Mouse (Mus musculus): ENCODE measurements at regions not wholly inside any gene's neighbourhood (a gene's known extent, or its start where the extent isn't known, plus 50 kb on each side); places are given as distances from the start of the nearest gene placed in this dataset.
A peak's percentile ranks its signal among the peaks of the same experiment; 100 is the strongest.

DNA sequence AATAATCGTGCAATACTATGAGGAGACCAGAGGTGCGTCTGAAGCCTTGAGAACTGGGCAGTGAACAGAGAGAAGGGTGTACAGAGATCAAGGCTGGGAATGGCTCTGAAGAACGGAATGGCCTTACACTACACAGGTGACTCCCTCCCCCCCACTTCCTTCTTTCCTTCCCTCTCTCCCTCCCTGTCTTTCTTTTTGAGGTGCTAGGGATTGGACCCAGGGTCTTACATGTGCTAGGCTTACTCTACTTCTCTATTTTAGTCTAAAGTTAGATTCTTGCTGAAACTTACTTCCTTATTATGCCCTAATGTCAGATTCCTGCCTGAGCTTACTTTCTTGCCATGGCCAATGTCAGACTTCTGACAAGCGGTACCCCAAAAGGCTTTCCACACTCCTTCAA is 176.2 kb upstream of the Gadl1 start:
- ATAC-seq (replicated peaks in 1 of 2; ENCODE audit: insufficient read depth in 1 of 2, low FRiP score in 2 of 2, low TSS enrichment in 1 of 2, low read depth in 1 of 2, poor library complexity in 2 of 2, severe bottlenecking in 2 of 2) = no peak; a peak in 1 of 4 replicates

DNA sequence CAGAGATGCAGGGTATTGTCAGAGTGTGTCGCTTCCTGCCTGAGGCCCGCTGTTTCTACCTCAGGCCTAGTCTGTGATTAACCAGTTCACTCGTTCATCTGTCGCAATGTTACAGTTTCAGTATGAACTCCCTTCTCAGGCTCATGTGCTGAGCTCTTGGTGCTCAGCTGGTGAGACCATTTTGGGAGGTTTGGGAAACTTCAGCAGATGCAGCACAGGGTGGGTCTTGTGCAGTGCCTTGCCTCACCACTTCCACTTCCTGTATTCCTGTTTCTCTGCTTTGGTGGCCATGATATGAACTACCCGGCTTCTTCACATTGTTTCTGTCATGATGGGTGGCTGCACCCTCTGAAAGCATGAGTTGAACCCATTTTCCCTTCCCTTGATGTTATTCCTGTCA is 169.3 kb upstream of the Gadl1 start:
- no peak for ATAC-seq (replicated peaks in 1 of 2; ENCODE audit: insufficient read depth in 1 of 2, low FRiP score in 2 of 2, low TSS enrichment in 1 of 2, low read depth in 1 of 2, poor library complexity in 2 of 2, severe bottlenecking in 2 of 2)

- ATAC-seq (replicated peaks in 1 of 2; ENCODE audit: insufficient read depth in 1 of 2, low FRiP score in 2 of 2, low TSS enrichment in 1 of 2, low read depth in 1 of 2, poor library complexity in 2 of 2, severe bottlenecking in 2 of 2) = peak; percentile 88 to 91
Observed at GRCm38 (mm10) chr9:115746436-115746835, 162.8 kb upstream of the Gadl1 start.

DNA sequence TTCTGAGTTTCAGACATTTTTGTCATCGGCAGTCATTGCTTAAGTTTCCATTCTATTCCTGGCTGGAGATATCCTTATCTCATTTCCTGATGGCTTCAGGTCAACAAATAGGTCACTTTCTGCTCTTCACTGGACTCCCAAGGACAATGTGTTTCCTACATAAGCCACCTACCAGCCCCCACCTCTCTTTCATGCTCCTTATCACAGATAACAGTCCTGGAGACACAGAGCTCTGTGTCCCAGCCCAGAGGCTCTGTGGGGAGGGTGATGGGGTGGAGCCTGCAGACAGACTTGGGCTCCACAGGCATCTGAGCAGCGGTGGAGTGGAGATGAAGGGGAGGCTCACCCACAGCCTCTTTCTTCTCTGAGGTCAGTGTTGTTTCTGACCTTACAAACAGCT is 148.8 kb upstream of the Gadl1 start:
- no peak for ATAC-seq (replicated peaks in 1 of 2; ENCODE audit: insufficient read depth in 1 of 2, low FRiP score in 2 of 2, low TSS enrichment in 1 of 2, low read depth in 1 of 2, poor library complexity in 2 of 2, severe bottlenecking in 2 of 2)

DNA sequence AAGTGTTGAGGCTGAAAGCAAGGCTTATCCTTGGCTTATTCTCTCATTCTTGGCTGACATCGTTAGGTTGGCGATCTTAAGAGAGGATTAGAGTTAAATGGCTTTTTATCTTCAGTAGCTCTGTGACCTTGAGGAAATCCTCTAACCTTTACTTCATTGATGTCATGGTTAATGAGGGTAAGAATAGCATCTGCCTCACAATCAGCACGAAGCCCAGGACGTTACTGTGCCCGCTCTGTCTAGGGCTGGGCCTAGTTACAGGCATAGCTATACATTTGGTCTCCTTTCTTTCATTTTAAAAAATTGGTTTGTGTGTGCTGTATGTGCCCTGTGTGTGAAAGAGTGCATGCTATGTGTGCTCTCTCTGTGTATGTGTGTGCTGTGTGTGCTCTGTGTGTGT is 145.1 kb upstream of the Gadl1 start:
- no peak for ATAC-seq (replicated peaks in 1 of 2; ENCODE audit: insufficient read depth in 1 of 2, low FRiP score in 2 of 2, low TSS enrichment in 1 of 2, low read depth in 1 of 2, poor library complexity in 2 of 2, severe bottlenecking in 2 of 2)

- no peak for ATAC-seq (replicated peaks in 1 of 2; ENCODE audit: insufficient read depth in 1 of 2, low FRiP score in 2 of 2, low TSS enrichment in 1 of 2, low read depth in 1 of 2, poor library complexity in 2 of 2, severe bottlenecking in 2 of 2)
Observed at GRCm38 (mm10) chr9:115766471-115766870, 142.8 kb upstream of the Gadl1 start.

DNA sequence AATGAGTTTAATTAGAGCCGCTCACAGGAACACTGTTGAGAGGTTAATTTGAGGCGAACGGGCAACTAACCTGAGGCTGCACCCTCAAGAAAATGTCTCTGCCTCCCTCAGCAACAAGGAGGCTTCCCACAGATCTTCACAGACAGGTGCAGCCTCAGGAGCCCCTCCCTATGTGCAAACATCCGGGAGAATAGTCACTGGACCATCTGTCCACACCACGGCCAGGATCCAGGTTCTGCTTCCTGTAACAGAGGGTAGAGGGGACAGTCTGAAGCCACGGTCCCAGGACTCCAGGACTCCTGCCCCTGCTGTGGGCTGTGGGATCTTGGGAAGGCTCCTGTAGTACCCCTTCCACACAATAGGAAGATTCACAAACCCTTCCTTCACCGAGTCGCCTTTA is 134.1 kb upstream of the Gadl1 start:
- ATAC-seq (replicated peaks in 1 of 2; ENCODE audit: insufficient read depth in 1 of 2, low FRiP score in 2 of 2, low TSS enrichment in 1 of 2, low read depth in 1 of 2, poor library complexity in 2 of 2, severe bottlenecking in 2 of 2) = no peak

DNA sequence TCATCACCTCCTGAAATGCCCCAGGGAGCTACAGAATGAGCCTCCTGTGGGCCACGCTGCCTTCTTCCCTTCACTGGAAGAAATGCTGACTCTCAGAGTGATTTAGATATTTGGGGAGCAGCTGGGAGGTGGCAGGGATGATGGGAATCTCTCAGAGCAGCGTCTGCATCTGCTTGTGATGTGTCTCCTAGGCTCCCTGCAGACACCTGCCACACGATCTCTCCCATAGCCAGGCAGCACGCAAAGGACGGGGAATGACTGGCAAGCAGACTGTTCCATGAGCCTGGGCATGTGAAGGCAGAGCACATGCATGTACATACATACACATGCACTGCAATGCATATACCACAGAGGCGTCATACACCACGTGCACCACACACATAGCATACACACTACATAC is 133.4 kb upstream of the Gadl1 start:
- no peak for ATAC-seq (replicated peaks in 1 of 2; ENCODE audit: insufficient read depth in 1 of 2, low FRiP score in 2 of 2, low TSS enrichment in 1 of 2, low read depth in 1 of 2, poor library complexity in 2 of 2, severe bottlenecking in 2 of 2)

DNA sequence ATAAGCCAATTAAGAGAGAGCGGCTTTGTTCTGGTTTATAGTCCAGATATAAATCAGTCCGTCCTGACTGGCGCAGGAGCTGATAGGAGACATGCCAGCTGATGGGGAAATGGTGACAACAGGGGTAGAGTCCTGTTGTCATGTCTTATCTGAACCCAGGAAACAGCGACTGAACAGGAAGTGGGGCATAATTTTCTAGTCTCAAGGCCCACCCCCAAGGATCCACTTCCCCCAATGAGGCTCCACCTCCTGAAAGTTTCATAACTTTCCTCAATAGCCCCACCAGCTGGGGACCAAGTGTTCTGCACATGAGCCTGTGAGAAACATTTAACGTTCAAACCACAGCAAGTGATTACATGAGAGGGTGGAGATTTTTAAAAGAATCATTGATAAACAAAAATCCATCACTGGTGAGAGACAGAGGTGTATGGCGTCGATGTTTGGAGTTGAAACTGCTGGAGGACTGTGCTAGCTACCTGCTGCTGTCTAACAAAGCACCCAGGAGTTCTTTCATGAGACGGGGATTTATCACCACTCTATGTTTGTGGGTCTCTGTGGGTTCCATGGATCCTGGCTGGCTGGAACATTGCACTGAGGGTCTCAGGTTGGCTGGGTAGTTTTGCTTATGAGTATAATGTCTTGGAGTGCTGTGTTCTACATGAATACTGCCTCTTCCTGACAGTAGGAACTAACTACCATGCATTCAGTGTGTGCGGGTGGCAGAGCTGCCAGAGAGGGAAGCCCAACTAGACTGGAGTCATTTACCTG is 132.0 kb upstream of the Gadl1 start:
- peak in 1 of 2 experiments; percentile 58; a peak in 3 of 4 replicates for ATAC-seq (replicated peaks in 1 of 2; ENCODE audit: insufficient read depth in 1 of 2, low FRiP score in 2 of 2, low TSS enrichment in 1 of 2, low read depth in 1 of 2, poor library complexity in 2 of 2, severe bottlenecking in 2 of 2)

DNA sequence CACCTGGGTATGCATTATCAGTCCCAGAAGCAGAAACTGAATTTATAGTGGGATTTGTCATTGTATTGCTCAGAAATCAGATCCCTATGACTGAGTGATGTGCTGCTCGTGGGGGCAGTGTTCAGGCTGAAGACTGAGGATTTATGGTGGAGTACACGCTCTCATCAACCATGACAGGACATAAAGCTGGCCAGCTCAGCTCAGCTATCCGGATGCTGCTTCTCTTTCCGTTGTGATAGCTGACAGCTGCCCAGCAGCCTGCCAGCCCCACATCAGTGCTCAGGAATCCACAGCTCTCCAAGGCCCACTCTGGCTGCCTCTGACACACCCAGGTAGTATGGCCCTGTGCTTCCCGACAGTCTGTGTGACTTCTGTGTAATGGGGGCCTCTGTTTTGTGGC is 130.4 kb upstream of the Gadl1 start:
- ATAC-seq (replicated peaks in 1 of 2; ENCODE audit: insufficient read depth in 1 of 2, low FRiP score in 2 of 2, low TSS enrichment in 1 of 2, low read depth in 1 of 2, poor library complexity in 2 of 2, severe bottlenecking in 2 of 2) = no peak

DNA sequence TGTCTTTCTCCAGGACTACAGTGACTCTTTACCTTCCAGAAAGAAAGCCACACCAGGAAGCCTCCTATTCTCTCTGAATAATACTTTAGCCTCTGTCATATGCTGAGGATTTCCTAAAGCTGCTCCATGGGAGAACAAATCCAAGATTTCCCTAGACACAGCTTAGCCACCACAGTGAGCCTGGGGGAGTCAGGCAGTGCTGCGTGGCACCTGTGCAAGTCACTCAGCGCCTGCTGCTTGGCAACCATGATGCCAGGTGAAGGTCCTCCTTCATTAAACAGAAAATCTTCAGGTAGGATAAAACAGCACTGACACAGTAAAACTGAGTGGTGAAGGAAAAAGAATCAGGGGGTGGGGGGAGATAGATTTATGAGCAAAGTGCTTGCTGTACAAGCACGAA is 109.9 kb upstream of the Gadl1 start:
- ATAC-seq (replicated peaks in 1 of 2; ENCODE audit: insufficient read depth in 1 of 2, low FRiP score in 2 of 2, low TSS enrichment in 1 of 2, low read depth in 1 of 2, poor library complexity in 2 of 2, severe bottlenecking in 2 of 2) = no peak

- ATAC-seq (replicated peaks in 1 of 2; ENCODE audit: insufficient read depth in 1 of 2, low FRiP score in 2 of 2, low TSS enrichment in 1 of 2, low read depth in 1 of 2, poor library complexity in 2 of 2, severe bottlenecking in 2 of 2) = no peak
Observed at GRCm38 (mm10) chr9:115800624-115801023, 108.6 kb upstream of the Gadl1 start.

DNA sequence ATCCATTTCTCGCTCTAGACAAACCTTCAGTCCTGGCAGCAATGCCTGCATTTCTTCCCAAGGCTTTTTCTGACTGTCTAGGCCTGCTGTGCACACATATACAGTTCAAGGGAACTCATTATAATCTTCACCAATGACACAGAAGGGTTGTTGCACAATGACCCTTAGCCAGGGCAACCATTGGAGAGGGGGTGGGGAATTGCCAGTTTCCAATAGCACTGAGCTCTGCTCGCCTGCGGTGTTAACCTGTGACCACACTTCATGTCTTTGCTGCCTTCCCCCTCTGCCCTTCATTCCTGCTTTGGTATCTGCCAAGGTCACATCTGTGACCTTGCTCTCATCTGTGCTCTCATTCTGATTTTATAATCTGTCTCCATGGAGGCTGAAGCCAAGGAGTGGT is 106.2 kb upstream of the Gadl1 start:
- no peak for ATAC-seq (replicated peaks in 1 of 2; ENCODE audit: insufficient read depth in 1 of 2, low FRiP score in 2 of 2, low TSS enrichment in 1 of 2, low read depth in 1 of 2, poor library complexity in 2 of 2, severe bottlenecking in 2 of 2)

GRCm38 (mm10) chr9:115805224-115805623 is 104.0 kb upstream of the Gadl1 start:
- ATAC-seq (replicated peaks in 1 of 2; ENCODE audit: insufficient read depth in 1 of 2, low FRiP score in 2 of 2, low TSS enrichment in 1 of 2, low read depth in 1 of 2, poor library complexity in 2 of 2, severe bottlenecking in 2 of 2) = 0 out of 4 replicates have a peak, but pooled peaks of 1 of the 2 experiments have one; percentile 14

DNA sequence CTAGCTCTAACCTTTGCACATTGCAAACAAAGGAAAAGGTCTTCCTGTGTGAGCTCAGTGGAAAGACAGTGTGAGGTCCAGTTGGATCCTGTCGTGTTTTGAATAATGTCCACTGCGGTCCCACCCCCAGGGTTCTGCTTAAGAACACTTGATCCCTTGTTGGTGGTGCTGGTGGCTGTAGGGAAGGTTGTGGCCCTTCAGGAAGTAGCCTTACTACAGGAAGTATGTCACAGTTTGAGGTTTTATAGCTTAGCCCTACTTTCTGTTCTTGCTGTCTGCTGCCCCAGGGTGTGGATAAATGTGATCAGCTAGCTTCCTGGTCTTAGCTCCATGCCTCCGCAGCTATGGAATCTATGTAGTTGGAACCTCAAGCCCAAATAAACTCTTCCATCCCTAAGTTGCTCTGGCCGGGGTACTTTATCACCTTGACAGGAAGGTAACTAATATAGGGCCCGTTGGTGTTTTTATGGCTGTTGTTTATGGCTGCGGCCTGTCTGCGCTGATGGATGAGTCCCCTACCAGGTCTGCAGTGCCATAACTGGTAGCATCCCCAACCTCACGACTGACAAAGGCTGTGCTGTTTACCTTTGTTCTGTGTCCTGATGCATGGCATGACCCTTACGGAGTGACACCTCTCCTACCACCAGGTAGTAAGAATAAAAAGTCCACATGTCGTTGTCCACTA is 103.1 kb upstream of the Gadl1 start:
- peak in 1 of 2 experiments; percentile 59; a peak in 2 of 4 replicates for ATAC-seq (replicated peaks in 1 of 2; ENCODE audit: insufficient read depth in 1 of 2, low FRiP score in 2 of 2, low TSS enrichment in 1 of 2, low read depth in 1 of 2, poor library complexity in 2 of 2, severe bottlenecking in 2 of 2)

- ATAC-seq (replicated peaks in 1 of 2; ENCODE audit: insufficient read depth in 1 of 2, low FRiP score in 2 of 2, low TSS enrichment in 1 of 2, low read depth in 1 of 2, poor library complexity in 2 of 2, severe bottlenecking in 2 of 2) = no peak
Observed at GRCm38 (mm10) chr9:115840186-115840585, 69.1 kb upstream of the Gadl1 start.

DNA sequence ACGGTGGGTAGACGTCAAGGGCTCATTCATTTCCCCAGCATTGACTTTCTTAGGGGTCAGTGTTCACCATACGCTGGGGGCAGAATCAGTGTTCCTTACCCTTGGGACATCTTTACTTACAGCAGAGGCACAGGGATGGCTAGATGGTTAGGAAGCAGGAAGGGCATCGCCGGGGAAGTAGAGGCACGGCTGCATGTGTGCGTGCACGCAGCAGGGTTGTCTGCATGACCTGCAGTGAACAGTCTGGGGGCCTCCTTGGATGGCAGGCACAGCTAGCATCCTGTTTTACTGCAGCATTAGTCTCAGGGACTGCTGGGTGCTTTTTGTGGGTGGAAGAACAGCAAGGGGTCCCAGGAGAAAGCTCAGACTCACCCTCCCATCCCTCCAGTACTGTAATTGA is 68.5 kb upstream of the Gadl1 start:
- no peak for ATAC-seq (replicated peaks in 1 of 2; ENCODE audit: insufficient read depth in 1 of 2, low FRiP score in 2 of 2, low TSS enrichment in 1 of 2, low read depth in 1 of 2, poor library complexity in 2 of 2, severe bottlenecking in 2 of 2)

GRCm38 (mm10) chr9:115841684-115842083 is 67.6 kb upstream of the Gadl1 start:
- no peak for ATAC-seq (replicated peaks in 1 of 2; ENCODE audit: insufficient read depth in 1 of 2, low FRiP score in 2 of 2, low TSS enrichment in 1 of 2, low read depth in 1 of 2, poor library complexity in 2 of 2, severe bottlenecking in 2 of 2)

DNA sequence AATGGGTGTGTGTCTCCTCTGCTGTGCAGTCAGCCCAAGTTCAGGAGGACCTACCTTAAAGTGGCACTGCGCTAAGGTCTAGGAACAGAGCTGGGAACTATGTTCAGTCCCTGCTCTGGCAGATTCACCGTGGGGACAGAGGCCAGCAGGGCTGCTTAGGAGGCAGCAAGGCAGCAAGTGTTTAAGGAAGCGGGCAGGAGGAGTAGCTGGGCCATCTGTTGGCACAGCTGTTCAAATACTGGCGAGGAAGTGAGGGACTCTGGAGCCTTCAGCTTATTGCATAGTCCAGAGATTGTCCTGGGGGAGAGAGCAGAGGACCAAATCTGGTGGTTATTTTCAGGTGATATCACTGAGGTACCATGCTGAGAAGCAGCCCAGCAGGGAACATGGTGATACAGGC is 64.9 kb upstream of the Gadl1 start:
- no peak for ATAC-seq (replicated peaks in 1 of 2; ENCODE audit: insufficient read depth in 1 of 2, low FRiP score in 2 of 2, low TSS enrichment in 1 of 2, low read depth in 1 of 2, poor library complexity in 2 of 2, severe bottlenecking in 2 of 2)
